Mouse (Mus musculus) stomach, embryonic 14.5 days (tissue): ENCODE data around the gene Noxo1. TPM values are rescaled to one million over a fixed set of nuclear protein-coding genes. Genes with fewer than 3 reads are reported as not detected.

Source experiments
- ATAC-seq: fragments of 200-750 bp; cut with Nextera tagmentation; 2 replicates; pipeline ENCODE4 v1.8.0; 2017; ENCODE audit warnings: low read depth, moderate TSS enrichment; ENCODE audit not compliant: insufficient number of reproducible peaks, insufficient read depth, low FRiP score
- H3K27ac ChIP-seq: fragments of 300-500 bp; sonication (generic); 2 replicates; pipeline ENCODE4 v1.5.1; 2014; ENCODE audit warnings: mild to moderate bottlenecking, low read length, moderate library complexity, mixed read lengths
- H3K27me3 ChIP-seq: fragments of 300-500 bp; sonication (generic); 2 replicates; pipeline ENCODE4 v1.6.1; 2014; ENCODE audit warnings: low read length, control low read depth, mixed read lengths; ENCODE audit not compliant: control insufficient read depth, insufficient read depth
- H3K36me3 ChIP-seq: fragments of 300-500 bp; sonication (generic); 2 replicates; pipeline ENCODE4 v1.6.1; 2014; ENCODE audit warnings: mild to moderate bottlenecking, control low read depth, low read length, moderate library complexity, mixed read lengths; ENCODE audit not compliant: control insufficient read depth, insufficient read depth
- H3K4me1 ChIP-seq: fragments of 300-500 bp; sonication (generic); 2 replicates; pipeline ENCODE4 v1.6.1; 2014; ENCODE audit warnings: low read length, control low read depth, mixed read lengths; ENCODE audit not compliant: control insufficient read depth, insufficient read depth
- H3K4me2 ChIP-seq: fragments of 300-500 bp; sonication (generic); replicated peaks from 2 replicates; pipeline ENCODE4 v1.6.1; 2014; ENCODE audit warnings: low read depth, low read length, control low read depth
- H3K4me3 ChIP-seq: fragments of 300-500 bp; sonication (generic); 2 replicates; pipeline ENCODE4 v1.5.1; 2014; ENCODE audit warnings: low read depth, low read length, control low read depth
- H3K9ac ChIP-seq: fragments of 300-500 bp; sonication (generic); replicated peaks from 2 replicates; pipeline ENCODE4 v1.6.1; 2014; ENCODE audit warnings: low read depth, mild to moderate bottlenecking, control low read depth, low read length, moderate library complexity, mixed read lengths
- H3K9me3 ChIP-seq: fragments of 300-500 bp; sonication (generic); 2 replicates; pipeline ENCODE4 v1.6.1; 2016; ENCODE audit warnings: low read depth, low read length, control low read depth; ENCODE audit not compliant: control insufficient read depth
- WGBS: fragments of 180-500 bp; shearing (Covaris S2); extraction: QIAGEN DNeasy Blood & Tissue Kit; methylation state at CpG from one replicate; pipeline ENCODE4 v1.1.7; 2014; 5-methylcytosine and 5-hydroxymethylcytosine counted together
- polyA plus RNA-seq: library from polyadenylated mRNA; unstranded; fragments of >200 nt; fragmentation: Nextera tagmentation; extraction: Ambion mirVana; gene quantifications from 2 replicates; pipeline ENCODE4 v1.2.1, GENCODE M21; 2014

Gene Noxo1
- polyA plus RNA-seq, 1 experiment from 2014 or later = 3.8 TPM

GRCm38 (mm10) chr17:24744381-24744780 lies 48.3 kb downstream of the Noxo1 start:
- H3K4me1 ChIP-seq = peaks cover 4% of the 10 kb centered on the region; the same call in 1 of the 2 replicates
- no peak for ATAC-seq
- 61% methylated on average over 3 of the region's 3 CpGs for WGBS
- no peaks in the 10 kb centered on the region for H3K9me3 ChIP-seq
- H3K36me3 ChIP-seq = no peaks in the 10 kb centered on the region; the same call in 1 of the 2 replicates
- H3K9ac ChIP-seq = no peak overlapping the region
- no peak overlapping the region for H3K4me2 ChIP-seq
- H3K4me3 ChIP-seq = no peak overlapping the region
- no peaks in the 10 kb centered on the region for H3K27me3 ChIP-seq
- H3K27ac ChIP-seq = no peak overlapping the region

DNA sequence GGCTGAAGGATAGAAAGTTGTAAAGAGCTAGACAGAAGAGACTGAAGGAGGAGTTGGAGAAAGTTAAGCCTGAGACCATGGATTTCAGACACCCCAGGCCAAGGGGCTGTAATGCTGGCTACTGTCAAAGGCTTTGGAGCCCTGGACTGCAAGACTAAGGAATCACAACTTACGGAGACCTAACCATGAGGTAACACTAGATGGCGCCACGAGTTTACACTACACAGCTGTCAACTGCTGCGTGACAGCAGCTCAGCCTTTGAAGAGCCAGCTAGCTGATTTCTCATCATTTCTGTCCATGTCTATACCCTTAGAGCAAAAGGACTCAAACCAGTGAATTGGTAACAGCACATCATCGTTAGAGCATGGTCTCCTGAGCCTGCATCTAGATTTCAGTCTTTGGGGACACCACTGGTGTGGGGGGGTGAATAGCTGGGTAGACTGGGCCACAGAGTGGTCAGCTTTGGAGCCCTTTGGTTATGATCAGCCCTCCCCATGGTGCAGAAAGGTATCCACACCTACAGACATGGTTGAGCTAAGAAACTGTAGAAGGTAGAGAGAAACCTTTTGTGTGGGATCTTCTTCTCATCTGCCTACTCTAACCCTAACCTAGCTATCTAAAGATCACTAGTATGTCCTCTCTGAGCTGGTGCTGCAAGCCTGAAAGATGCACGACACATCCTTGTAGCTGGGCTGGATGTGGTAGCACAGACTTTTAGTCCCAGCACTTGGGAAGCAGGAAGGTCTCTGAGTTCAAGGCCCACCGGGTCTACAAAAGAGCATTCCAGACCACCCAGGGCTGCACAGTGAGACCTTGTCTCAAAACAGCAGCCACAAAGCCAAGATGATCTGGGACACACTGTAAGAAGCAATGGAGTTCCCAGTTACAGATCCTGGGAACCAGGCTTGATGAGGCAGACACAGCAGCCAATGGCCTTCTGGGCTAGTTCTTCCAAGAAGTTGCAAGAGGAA lies 49.8 kb downstream of the Noxo1 start:
- Histone ChIP-seq H3K4me1 (peaks cover 4% of the 10 kb centered on the region; the same call in 1 of the 2 replicates), H3K9ac (no peak overlapping the region), H3K9me3 (no peaks in the 10 kb centered on the region), H3K27me3 (0 out of 2 replicates have a peak, but pooled peaks cover under 1% of the 10 kb centered on the region), H3K4me3 (no peak overlapping the region), H3K27ac (no peak overlapping the region), H3K4me2 (no peak overlapping the region), H3K36me3 (no peaks in the 10 kb centered on the region; the same call in 1 of the 2 replicates)
- peak; percentile 72 for ATAC-seq
- 22% methylated on average over 7 of the region's 7 CpGs for WGBS

GRCm38 (mm10) chr17:24746986-24747385 lies 51.0 kb downstream of the Noxo1 start:
- Histone ChIP-seq H3K4me2 (no peak overlapping the region), H3K9me3 (no peaks in the 10 kb centered on the region), H3K9ac (no peak overlapping the region), H3K27ac (no peak overlapping the region), H3K4me1 (peaks cover 4% of the 10 kb centered on the region; the same call in 1 of the 2 replicates), H3K27me3 (peaks cover 10% of the 10 kb centered on the region), H3K4me3 (no peak overlapping the region), H3K36me3 (no peaks in the 10 kb centered on the region; the same call in 1 of the 2 replicates)
- WGBS = 43% methylated on average over 4 of the region's 4 CpGs
- peak; percentile 25; the same call in 1 of the 2 replicates for ATAC-seq

Other genes with a start within 250 kb of the Noxo1 start
- gene E4f1, start 225.9 kb upstream of the Noxo1 start, polyA plus RNA-seq = 25.1 and 28.5 TPM in 2 replicates
- gene Pgp, start 225.8 kb upstream of the Noxo1 start, polyA plus RNA-seq = 51.7 and 57.0 TPM in 2 replicates
- 0.56 TPM in 1 of 2 replicates, not detected in the other for gene Bricd5, start 222.3 kb upstream of the Noxo1 start, polyA plus RNA-seq
- gene Mlst8, start 217.2 kb upstream of the Noxo1 start, polyA plus RNA-seq = 39.7 and 46.2 TPM in 2 replicates
- gene Caskin1, start 207.6 kb upstream of the Noxo1 start, polyA plus RNA-seq = 2.7 and 3.8 TPM in 2 replicates
- 87.6 and 97.3 TPM in 2 replicates for gene Traf7, start 168.3 kb upstream of the Noxo1 start, polyA plus RNA-seq
- 3.0 and 3.2 TPM in 2 replicates for gene Rab26, start 162.0 kb upstream of the Noxo1 start, polyA plus RNA-seq
- 27.3 and 35.9 TPM in 2 replicates for gene Pkd1, start 146.4 kb upstream of the Noxo1 start, polyA plus RNA-seq
- gene Tsc2, start 63.6 kb upstream of the Noxo1 start, polyA plus RNA-seq = 57.1 and 57.7 TPM in 2 replicates
- gene Nthl1, start 63.6 kb upstream of the Noxo1 start, polyA plus RNA-seq = 18.1 and 19.6 TPM in 2 replicates
- gene Slc9a3r2, start 45.9 kb upstream of the Noxo1 start, polyA plus RNA-seq = 44.9 and 47.7 TPM in 2 replicates
- 0.42 and 0.90 TPM in 2 replicates for gene Npw, start 37.8 kb upstream of the Noxo1 start, polyA plus RNA-seq
- gene Zfp598, start 26.5 kb upstream of the Noxo1 start, polyA plus RNA-seq = 24.8 and 26.5 TPM in 2 replicates
- 5.6 and 6.3 TPM in 2 replicates for gene Syngr3, start 6.3 kb upstream of the Noxo1 start, polyA plus RNA-seq
- gene Gfer, start 78 bp upstream of the Noxo1 start, polyA plus RNA-seq = 38.5 and 40.8 TPM in 2 replicates
- gene Tbl3, start 11.4 kb downstream of the Noxo1 start, polyA plus RNA-seq = 67.8 and 72.1 TPM in 2 replicates
- not detected in 2 replicates for gene Rnf151, start 21.8 kb downstream of the Noxo1 start, polyA plus RNA-seq
- 1,483 and 1,587 TPM in 2 replicates for gene Rps2, start 21.9 kb downstream of the Noxo1 start, polyA plus RNA-seq
- 226 and 259 TPM in 2 replicates for gene Ndufb10, start 28.2 kb downstream of the Noxo1 start, polyA plus RNA-seq
- 0.26 TPM in 1 of 2 replicates, not detected in the other for gene Rpl3l, start 31.6 kb downstream of the Noxo1 start, polyA plus RNA-seq
- gene Msrb1, start 40.4 kb downstream of the Noxo1 start, polyA plus RNA-seq = 40.3 and 41.3 TPM in 2 replicates
- 1.1 and 1.5 TPM in 2 replicates for gene Hs3st6, start 56.8 kb downstream of the Noxo1 start, polyA plus RNA-seq
- not detected in 2 replicates for gene Meiob, start 108.1 kb downstream of the Noxo1 start, polyA plus RNA-seq
- gene Hagh, start 143.9 kb downstream of the Noxo1 start, polyA plus RNA-seq = 31.7 and 35.2 TPM in 2 replicates
- 21.6 and 26.0 TPM in 2 replicates for gene Fahd1, start 154.1 kb downstream of the Noxo1 start, polyA plus RNA-seq
- gene Igfals, start 169.8 kb downstream of the Noxo1 start, polyA plus RNA-seq = 1.1 and 1.5 TPM in 2 replicates
- gene Nubp2, start 190.1 kb downstream of the Noxo1 start, polyA plus RNA-seq = 48.1 and 49.0 TPM in 2 replicates
- 32.9 and 36.4 TPM in 2 replicates for gene Spsb3, start 190.4 kb downstream of the Noxo1 start, polyA plus RNA-seq
- gene Eme2, start 198.9 kb downstream of the Noxo1 start, polyA plus RNA-seq = 18.9 and 27.8 TPM in 2 replicates
- gene Mrps34, start 198.9 kb downstream of the Noxo1 start, polyA plus RNA-seq = 84.7 and 85.6 TPM in 2 replicates
- 72.7 and 76.7 TPM in 2 replicates for gene Nme3, start 200.3 kb downstream of the Noxo1 start, polyA plus RNA-seq
- gene Mapk8ip3, start 240.7 kb downstream of the Noxo1 start, polyA plus RNA-seq = 40.9 and 42.9 TPM in 2 replicates